Mouse (Mus musculus) limb, embryonic 15.5 days (tissue): Measurements from ENCODE around the gene 1500009C09Rik. TPM values are rescaled to one million over a fixed set of nuclear protein-coding genes. Genes with fewer than 3 reads are reported as not detected.

ENCODE experiments used
- ATAC-seq: fragments of 200-750 bp; cut with Nextera tagmentation; 2 replicates; pipeline ENCODE4 v1.8.0; 2017; ENCODE audit warnings: low read depth, moderate TSS enrichment; ENCODE audit not compliant: insufficient number of reproducible peaks, low FRiP score, low TSS enrichment
- H3K27ac ChIP-seq: fragments of 300-500 bp; sonication (generic); 2 replicates; pipeline ENCODE4 v1.5.1; 2015; ENCODE audit warnings: moderate library complexity, mild to moderate bottlenecking, inconsistent platforms
- H3K27me3 ChIP-seq: fragments of 300-500 bp; sonication (generic); 2 replicates; pipeline ENCODE4 v1.6.1; 2015; ENCODE audit warnings: inconsistent platforms
- H3K36me3 ChIP-seq: fragments of 300-500 bp; sonication (generic); 2 replicates; pipeline ENCODE4 v1.6.1; 2015; ENCODE audit warnings: inconsistent platforms
- H3K4me1 ChIP-seq: fragments of 300-500 bp; sonication (generic); 2 replicates; pipeline ENCODE4 v1.6.1; 2015; ENCODE audit warnings: inconsistent platforms
- H3K4me2 ChIP-seq: fragments of 300-500 bp; sonication (generic); 2 replicates; pipeline ENCODE4 v1.6.1; 2015; ENCODE audit warnings: mild to moderate bottlenecking, inconsistent platforms
- H3K4me3 ChIP-seq: fragments of 300-500 bp; sonication (generic); 2 replicates; pipeline ENCODE4 v1.5.1; 2015; ENCODE audit warnings: mild to moderate bottlenecking, inconsistent platforms
- H3K9ac ChIP-seq: fragments of 300-500 bp; sonication (generic); 2 replicates; pipeline ENCODE4 v1.6.1; 2015; ENCODE audit warnings: inconsistent platforms
- H3K9me3 ChIP-seq: fragments of 300-500 bp; sonication (generic); 2 replicates; pipeline ENCODE4 v1.6.1; 2016; ENCODE audit warnings: inconsistent platforms
- WGBS: fragments of 180-500 bp; shearing (Covaris S2); methylation state at CpG from one replicate; pipeline ENCODE4 v1.1.7; 2015; 5-methylcytosine and 5-hydroxymethylcytosine counted together
- polyA plus RNA-seq: library from polyadenylated mRNA; unstranded; fragments of >200 nt; fragmentation: Nextera tagmentation; extraction: Ambion mirVana; gene quantifications from 2 replicates; pipeline ENCODE4 v1.2.1, GENCODE M21; 2015

Gene 1500009C09Rik
- polyA plus RNA-seq, 1 experiment from 2014 or later, result not detected

DNA sequence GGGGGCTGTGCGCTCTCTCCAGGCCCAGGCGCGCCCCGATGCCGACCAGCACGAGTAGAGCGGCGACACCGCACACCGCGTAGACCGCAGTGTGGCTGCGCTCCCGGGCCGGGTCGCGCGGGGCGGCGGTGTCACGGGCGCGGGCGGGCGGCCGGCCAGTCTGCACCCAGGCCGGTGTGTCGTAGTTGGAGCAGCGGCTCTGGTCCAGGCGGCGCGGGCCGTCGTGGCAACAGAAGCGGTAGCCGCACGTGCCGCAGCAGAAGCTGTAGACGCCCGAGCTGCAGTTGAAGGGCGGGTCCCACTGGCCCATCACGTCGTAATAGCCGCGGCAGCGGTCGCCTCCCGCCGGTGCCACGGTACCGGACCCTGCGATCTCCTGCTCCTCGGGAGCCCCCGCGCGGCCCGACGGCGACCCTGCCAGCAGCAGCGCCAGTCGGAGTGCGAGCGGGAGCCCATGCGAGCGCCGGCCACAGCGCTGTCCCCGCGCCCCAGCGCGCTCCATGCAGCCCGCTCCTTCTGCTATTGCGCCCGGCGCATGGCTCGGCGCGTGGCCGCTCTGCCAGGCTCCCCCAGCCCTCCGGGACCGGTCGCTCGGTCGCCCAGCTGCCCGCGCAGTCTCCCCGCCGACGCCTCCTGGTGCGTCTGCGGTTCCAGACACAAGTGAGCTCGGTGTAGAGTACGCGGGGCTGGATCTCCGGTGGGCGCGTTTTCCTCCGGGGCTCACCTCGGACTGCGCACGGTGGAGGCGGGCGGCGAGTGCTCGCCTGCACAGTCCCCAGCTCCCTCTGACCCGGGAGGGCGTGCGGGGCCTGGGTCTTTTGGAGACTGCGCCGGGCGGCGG lies 40.1 kb upstream of the 1500009C09Rik start:
- H3K27me3 ChIP-seq, result peaks cover 97% of the 10 kb centered on the region
- H3K27ac ChIP-seq, result no peak overlapping the region
- no peak for ATAC-seq
- H3K36me3 ChIP-seq, result no peaks in the 10 kb centered on the region
- no peaks in the 10 kb centered on the region for H3K9me3 ChIP-seq
- under 1% methylated on average over 106 of the region's 112 CpGs for WGBS
- H3K4me3 ChIP-seq, result peak overlapping the region; percentile 49
- peak overlapping the region; percentile 94 for H3K4me2 ChIP-seq
- peak overlapping the region; percentile 26; the same call in 1 of the 2 replicates for H3K9ac ChIP-seq
- peaks cover 43% of the 10 kb centered on the region for H3K4me1 ChIP-seq

DNA sequence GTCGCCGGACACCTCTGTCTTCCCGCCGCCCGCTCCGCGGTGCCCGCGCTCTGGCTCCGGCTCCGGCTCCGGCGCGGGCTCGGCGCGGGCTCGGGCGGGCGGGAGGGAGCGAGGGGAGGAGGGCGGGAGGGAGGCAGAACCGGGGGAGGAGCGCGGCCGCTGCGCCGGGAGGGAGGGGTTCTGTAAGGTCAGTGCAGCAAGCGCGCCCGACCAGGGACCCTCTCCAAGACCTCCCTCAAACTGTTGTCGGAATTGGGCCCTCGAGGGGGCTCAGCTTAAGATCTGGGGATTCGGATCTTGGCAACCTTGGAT lies 39.5 kb upstream of the 1500009C09Rik start, which contains the start of gene Shisa8:
Gene Shisa8 (minus strand): TSS at position 64 of the 312 bp plus-strand sequence.
- Histone ChIP-seq H3K9ac (peak within 1 kb of the TSS; percentile 26; the same call in 1 of the 2 replicates), H3K4me3 (peak within 1 kb of the TSS; percentile 49), H3K27ac (no peak within 1 kb of the TSS), H3K4me2 (peak within 1 kb of the TSS; percentile 94), H3K9me3 (no peaks in the 10 kb centered on the region), H3K36me3 (no peaks in the 10 kb centered on the region), H3K4me1 (peaks cover 40% of the 10 kb centered on the region), H3K27me3 (peaks cover 94% of the 10 kb centered on the region)
- ATAC-seq, result no peak
- 1% methylated on average over 31 of the region's 34 CpGs for WGBS

GRCm38 (mm10) chr15:82213222-82213621 lies 39.0 kb upstream of the 1500009C09Rik start:
- no peaks in the 10 kb centered on the region for H3K36me3 ChIP-seq
- H3K4me1 ChIP-seq, result peaks cover 40% of the 10 kb centered on the region
- no peak overlapping the region for H3K4me3 ChIP-seq
- H3K27ac ChIP-seq, result no peak overlapping the region
- H3K4me2 ChIP-seq, result no peak overlapping the region
- no peak for ATAC-seq
- 20% methylated on average over 4 of the region's 4 CpGs for WGBS
- no peaks in the 10 kb centered on the region for H3K9me3 ChIP-seq
- no peak overlapping the region for H3K9ac ChIP-seq
- H3K27me3 ChIP-seq, result peaks cover 89% of the 10 kb centered on the region

DNA sequence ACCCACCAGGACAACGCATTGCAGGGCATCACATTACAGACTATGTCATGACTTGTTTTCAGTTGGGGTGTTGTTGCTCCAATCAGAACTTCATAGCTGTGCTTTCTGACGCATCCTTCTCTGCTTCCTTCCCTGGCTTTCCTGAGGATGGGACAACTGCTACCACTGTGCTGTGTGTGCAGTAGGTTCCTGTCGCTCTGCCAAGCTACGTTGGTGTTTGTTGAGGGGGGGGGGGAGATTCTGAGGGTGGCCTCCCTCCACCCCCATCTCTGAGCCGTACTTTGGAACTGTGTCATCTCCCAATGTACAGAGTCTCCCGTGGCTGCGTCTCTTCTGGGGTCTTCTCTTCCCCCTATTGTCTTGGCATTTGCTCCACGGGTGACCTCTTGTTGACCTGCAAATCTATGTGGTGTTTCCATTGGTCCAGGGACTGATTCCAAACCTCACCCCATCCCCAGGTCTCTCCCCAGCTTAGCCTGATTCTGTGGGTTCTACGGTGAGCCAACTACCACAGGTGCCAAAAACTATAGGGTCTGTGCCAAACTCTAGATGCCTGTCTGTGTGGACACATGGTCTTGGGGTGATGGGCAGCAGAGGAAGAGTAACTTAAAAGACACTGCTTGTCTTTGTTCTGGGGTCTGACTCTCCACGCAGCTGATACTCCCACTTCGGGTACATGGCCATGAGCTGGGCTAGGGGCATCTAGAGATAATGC lies 36.7 kb upstream of the 1500009C09Rik start:
- WGBS, result 38% methylated on average over 11 of the region's 11 CpGs
- no peak overlapping the region for H3K4me2 ChIP-seq

GRCm38 (mm10) chr15:82216142-82216827 lies 35.9 kb upstream of the 1500009C09Rik start:
- Histone ChIP-seq H3K27ac (no peak overlapping the region), H3K9ac (no peak overlapping the region), H3K36me3 (no peaks in the 10 kb centered on the region), H3K4me1 (peaks cover 35% of the 10 kb centered on the region), H3K4me2 (no peak overlapping the region), H3K9me3 (no peaks in the 10 kb centered on the region), H3K4me3 (no peak overlapping the region), H3K27me3 (peaks cover 68% of the 10 kb centered on the region)
- WGBS, result 42% methylated on average over 20 of the region's 20 CpGs
- no peak for ATAC-seq

More for the DNA sequence above, 36.7 kb upstream of the 1500009C09Rik start:
- Histone ChIP-seq H3K27ac (no peak overlapping the region), H3K9ac (no peak overlapping the region), H3K36me3 (no peaks in the 10 kb centered on the region), H3K27me3 (peaks cover 68% of the 10 kb centered on the region), H3K4me1 (peaks cover 40% of the 10 kb centered on the region), H3K4me3 (no peak overlapping the region), H3K9me3 (no peaks in the 10 kb centered on the region)
- ATAC-seq, result no peak

- Histone ChIP-seq H3K4me1 (peaks cover 28% of the 10 kb centered on the region), H3K27ac (no peak overlapping the region), H3K4me2 (no peak overlapping the region), H3K9ac (no peak overlapping the region), H3K4me3 (no peak overlapping the region), H3K36me3 (no peaks in the 10 kb centered on the region), H3K9me3 (no peaks in the 10 kb centered on the region), H3K27me3 (peaks cover 61% of the 10 kb centered on the region)
- 23% methylated on average over 7 of the region's 7 CpGs for WGBS
- no peak for ATAC-seq
Measured at GRCm38 (mm10) chr15:82217039-82217438, 35.2 kb upstream of the 1500009C09Rik start.

DNA sequence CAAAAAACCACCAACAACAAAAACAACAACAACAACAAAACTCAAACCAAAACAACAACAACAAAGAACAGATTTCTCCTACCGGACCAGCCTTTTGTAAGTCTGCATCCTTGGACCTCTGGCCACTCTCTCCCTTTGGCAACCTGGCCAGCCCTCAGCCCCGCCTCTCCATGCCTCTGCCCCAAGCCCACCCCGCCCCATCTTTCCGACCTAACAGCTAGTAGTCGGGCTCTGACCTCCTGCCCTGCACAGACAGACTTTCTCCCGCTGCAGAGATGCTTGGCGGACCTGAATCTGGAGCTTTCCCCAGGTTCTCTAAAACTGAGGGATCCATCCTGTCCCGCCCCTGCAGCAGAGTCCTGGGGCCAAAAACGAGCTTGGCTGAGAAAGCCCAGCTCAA lies 34.2 kb upstream of the 1500009C09Rik start:
- Histone ChIP-seq H3K4me2 (no peak overlapping the region), H3K27me3 (peaks cover 54% of the 10 kb centered on the region), H3K36me3 (no peaks in the 10 kb centered on the region), H3K4me3 (no peak overlapping the region), H3K9me3 (no peaks in the 10 kb centered on the region), H3K4me1 (peaks cover 19% of the 10 kb centered on the region), H3K9ac (no peak overlapping the region), H3K27ac (no peak overlapping the region)
- no peak for ATAC-seq
- WGBS, result 33% methylated on average over 9 of the region's 9 CpGs

- ATAC-seq, result no peak
- Histone ChIP-seq H3K27me3 (peaks cover 52% of the 10 kb centered on the region), H3K4me3 (no peak overlapping the region), H3K9ac (no peak overlapping the region), H3K9me3 (no peaks in the 10 kb centered on the region), H3K27ac (no peak overlapping the region), H3K4me2 (no peak overlapping the region), H3K4me1 (peaks cover 23% of the 10 kb centered on the region), H3K36me3 (no peaks in the 10 kb centered on the region)
- WGBS, result 75% methylated on average over 26 of the region's 26 CpGs
Measured at GRCm38 (mm10) chr15:82218778-82219666, 33.2 kb upstream of the 1500009C09Rik start.

DNA sequence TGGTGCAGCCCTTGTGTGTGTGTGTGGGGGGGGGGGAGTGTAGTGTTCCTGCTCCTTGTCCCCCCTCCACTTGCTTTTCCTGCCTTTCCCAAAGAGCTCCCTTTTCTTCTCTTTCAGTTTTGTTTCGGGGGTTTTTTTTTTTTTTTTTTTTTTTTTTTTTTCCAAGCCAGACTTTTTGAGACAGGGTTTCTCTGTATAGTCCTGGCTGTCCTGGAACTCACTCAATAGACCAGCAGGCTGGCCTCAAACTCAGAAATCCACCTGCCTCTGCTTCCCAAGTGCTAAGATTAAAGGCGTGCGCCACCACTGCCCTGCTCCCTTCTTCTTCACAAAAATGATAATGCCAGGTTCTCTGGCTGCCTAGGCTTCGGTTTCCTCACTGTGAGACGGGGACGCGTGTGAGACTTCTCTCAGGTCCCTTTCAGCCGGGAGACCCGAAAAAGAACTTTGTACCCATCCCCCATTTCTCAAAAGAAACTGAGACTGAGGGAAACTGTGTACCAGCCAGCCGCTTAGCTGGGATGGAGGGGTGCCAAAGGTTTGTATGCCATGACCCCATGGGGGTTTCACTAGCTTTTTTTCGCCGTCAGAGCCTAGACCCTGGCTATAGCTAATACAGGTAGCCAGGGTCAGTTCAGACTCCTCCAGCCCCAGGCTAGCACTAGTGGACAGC lies 32.1 kb upstream of the 1500009C09Rik start:
- no peak for ATAC-seq

GRCm38 (mm10) chr15:82221104-82221860 lies 30.9 kb upstream of the 1500009C09Rik start:
- ATAC-seq, result no peak
- H3K4me2 ChIP-seq, result no peak overlapping the region
- 67% methylated on average over 14 of the region's 14 CpGs for WGBS
- no peak overlapping the region for H3K27ac ChIP-seq
- no peak overlapping the region for H3K4me3 ChIP-seq
- H3K9ac ChIP-seq, result no peak overlapping the region
- H3K27me3 ChIP-seq, result peaks cover 49% of the 10 kb centered on the region
- H3K36me3 ChIP-seq, result no peaks in the 10 kb centered on the region
- H3K9me3 ChIP-seq, result no peaks in the 10 kb centered on the region
- peaks cover 21% of the 10 kb centered on the region for H3K4me1 ChIP-seq

More for the DNA sequence above, 32.1 kb upstream of the 1500009C09Rik start:
- H3K4me2 ChIP-seq, result no peak overlapping the region
- H3K27ac ChIP-seq, result no peak overlapping the region
- no peak overlapping the region for H3K9ac ChIP-seq
- H3K4me1 ChIP-seq, result peaks cover 31% of the 10 kb centered on the region
- 72% methylated on average over 11 of the region's 12 CpGs for WGBS
- no peak overlapping the region for H3K4me3 ChIP-seq
- no peaks in the 10 kb centered on the region for H3K9me3 ChIP-seq
- no peaks in the 10 kb centered on the region for H3K36me3 ChIP-seq
- peaks cover 54% of the 10 kb centered on the region for H3K27me3 ChIP-seq
